ENCODE assay signal across 9 mouse cellular contexts in genomic region chr5:34957015-34957414, GRCm38 (mm10). TPM values are rescaled to one million over a fixed set of nuclear protein-coding genes. Genes with fewer than 3 reads are reported as not detected.
DNase-seq lines count a peak whose midpoint lies in the region; ATAC-seq and TF ChIP-seq lines count a peak whose summit lies in the region.
"Had no signal": no experiment of that assay in that cellular context is flagged by ENCODE, and none has a peak within 500 bp of the region (broad histone marks: within the 10 kb centered on the region; RNA-seq: fewer than 3 reads in every experiment).

No protein-coding gene starts in this region.

- H3K4me1 ChIP-seq in heart, embryonic 14.5 days (ENCODE audit: control insufficient read depth in 2 of 2, insufficient read depth in 2 of 2, low read length in 2 of 2) = peaks cover 44 to 52% of the 10 kb centered on the region in 2 experiments
- peaks cover 4% of the 10 kb centered on the region for H3K4me1 ChIP-seq in cerebellum, adult 2 months (ENCODE audit: control insufficient read depth, insufficient read depth, low read length)

- TF ChIP-seq POLR2A in cerebellum, adult 2 months (IDR thresholded peaks at IDR 0.05; ENCODE audit: borderline replicate concordance, insufficient read depth, low read length) = no peak

- H3K27me3 ChIP-seq in heart, embryonic 14.5 days (ENCODE audit: control insufficient read depth, insufficient read depth, low read length) = no peaks in the 10 kb centered on the region
- H3K27me3 ChIP-seq in cerebellum, adult 2 months (ENCODE audit: control insufficient read depth, insufficient read depth, low read length) = no peaks in the 10 kb centered on the region
- H3K27me3 ChIP-seq: embryonic facial prominence, embryonic 15.5 days had no signal

- no peak overlapping the region for H3K4me2 ChIP-seq in heart, embryonic 14.5 days (ENCODE audit: low read length)
- H3K4me2 ChIP-seq: embryonic facial prominence, embryonic 15.5 days had no signal

- intact Hi-C loops in heart, postnatal 14 days (cut with DNase I) = no loop called here

- H3K27ac ChIP-seq in heart, embryonic 14.5 days (replicated peaks in 1 of 2; ENCODE audit: control insufficient read depth in 1 of 2, insufficient read depth in 1 of 2, low read depth in 2 of 2, low read length in 2 of 2) = peak overlapping the region in 1 of 2 experiments; percentile 30; a peak in 1 of 4 replicates
- no peak overlapping the region for H3K27ac ChIP-seq in cerebellum, adult 2 months (ENCODE audit: insufficient read depth, low read length)
- H3K27ac ChIP-seq: embryonic facial prominence, embryonic 15.5 days had no signal

- peaks cover 5% of the 10 kb centered on the region; the same call in 1 of the 2 replicates for H3K36me3 ChIP-seq in heart, embryonic 14.5 days (ENCODE audit: control insufficient read depth, insufficient read depth, low read length)

- no peak for DNase-seq in heart, postnatal 14 days
- DNase-seq in adrenal gland, postnatal 25 days = peak; percentile 44
- DNase-seq in frontal cortex, postnatal 10 days (ENCODE audit: low spot score in 2 of 2) = peak; percentile 38 to 39
- peak; percentile 69 for DNase-seq in lung, postnatal 14 days
- no peak for DNase-seq in B cell, adult 2 months
- DNase-seq in cerebellum, adult 2 months = no peak

- peak overlapping the region; percentile 21; the same call in 1 of the 2 replicates for H3K9ac ChIP-seq in heart, embryonic 14.5 days (ENCODE audit: low read length)
- H3K9ac ChIP-seq: embryonic facial prominence, embryonic 15.5 days had no signal

- WGBS in heart, embryonic 14.5 days = 67% methylated on average over 2 of the region's 2 CpGs
- WGBS in cerebellum, adult 2 months = 22% methylated on average over 2 of the region's 2 CpGs

- no peak for TF ChIP-seq CTCF in cerebellum, adult 2 months (IDR thresholded peaks at IDR 0.05; ENCODE audit: borderline replicate concordance, insufficient read depth, low read depth, low read length)

- no peaks in the 10 kb centered on the region for H3K9me3 ChIP-seq in heart, embryonic 14.5 days (ENCODE audit: control insufficient read depth, low read length)
- H3K9me3 ChIP-seq: embryonic facial prominence, embryonic 15.5 days had no signal

- H3K4me3 ChIP-seq in heart, embryonic 14.5 days (ENCODE audit: control insufficient read depth in 1 of 2, insufficient read depth in 1 of 2, low read depth in 1 of 2, low read length in 2 of 2) = no peak overlapping the region
- H3K4me3 ChIP-seq in cerebellum, adult 2 months (replicated peaks; ENCODE audit: insufficient read depth, low read depth, low read length) = no peak overlapping the region
- H3K4me3 ChIP-seq: embryonic facial prominence, embryonic 15.5 days had no signal

- no peak for ATAC-seq in heart, embryonic 14.5 days (ENCODE audit: insufficient number of reproducible peaks, insufficient read depth, low FRiP score, low read depth)
- ATAC-seq in activated CD4-positive, CD25-positive, alpha-beta regulatory T cell, adult 4 months = no peak

RNA-seq across cellular contexts. Expression of gene Rgs12, which starts 7.8 kb away (rescaled TPM):
- 23.3 and 30.6 TPM in 2 replicates for polyA plus RNA-seq in heart, embryonic 14.5 days (2014; fragmentation: Nextera tagmentation; extraction: Ambion mirVana)
- 10 to 100 TPM; 24.3 to 30.4 TPM for total RNA-seq in heart, postnatal 14 days (2021)
- total RNA-seq in adrenal gland, postnatal 25 days (2021) = 33.3 and 42.1 TPM in 2 replicates
- 13.0 and 16.0 TPM in 2 replicates for polyA plus RNA-seq in cerebellum, adult 2 months (2012; rRNA removed)
- 1 to 10 TPM; 4.8 to 7.8 TPM for polyA plus RNA-seq in activated CD4-positive, CD25-positive, alpha-beta regulatory T cell, adult 4 months (2017; shearing (Covaris generic))

RNA-seq across cellular contexts. Expression of gene Msantd1, which starts 49.2 kb away (rescaled TPM):
- 0.42 and 0.73 TPM in 2 replicates for polyA plus RNA-seq in heart, embryonic 14.5 days (2014; fragmentation: Nextera tagmentation; extraction: Ambion mirVana)
- total RNA-seq in heart, postnatal 14 days (2021) = under 1 TPM; 0.34 to 0.65 TPM
- 1.2 and 1.8 TPM in 2 replicates for total RNA-seq in adrenal gland, postnatal 25 days (2021)
- polyA plus RNA-seq in cerebellum, adult 2 months (2012; rRNA removed) = 5.5 and 6.8 TPM in 2 replicates
- polyA plus RNA-seq in activated CD4-positive, CD25-positive, alpha-beta regulatory T cell, adult 4 months (2017; shearing (Covaris generic)) = 1 to 10 TPM in 1 of 2 experiments, under 1 TPM in 1; 0.30 to 1.1 TPM

Comparison
In these comparisons a context has a peak if more than half of its experiments do, and no peak if none do; other contexts are left out.
1. DNase-seq: peak in adrenal gland, postnatal 25 days (single experiment), frontal cortex, postnatal 10 days (2 of 2) and lung, postnatal 14 days (single experiment); none in heart, postnatal 14 days (0 of 2), B cell, adult 2 months (0 of 2) and cerebellum, adult 2 months (0 of 2).